Mouse (Mus musculus) ES-E14 (cell line): ENCODE data around the gene Zmynd12.

Experiments used
- CHD2 ChIP-seq: IDR thresholded peaks from 2 replicates; pipeline ENCODE4 v1.6.1; 2014; ENCODE audit warnings: mild to moderate bottlenecking, low read depth, low read length, inconsistent platforms
- HCFC1 ChIP-seq: IDR thresholded peaks from 2 replicates; pipeline ENCODE4 v1.6.1; 2012; ENCODE audit warnings: low read length, inconsistent platforms, borderline replicate concordance; ENCODE audit not compliant: insufficient read depth
- ZC3H11A ChIP-seq: IDR thresholded peaks from 2 replicates; pipeline ENCODE4 v1.6.1; 2012; ENCODE audit warnings: low read depth, mild to moderate bottlenecking, inconsistent platforms, low read length, borderline replicate concordance
- ZNF384 ChIP-seq: IDR thresholded peaks from 2 replicates; pipeline ENCODE4 v1.6.1; 2012; ENCODE audit warnings: low read depth, low read length, inconsistent platforms

GRCm38 (mm10) chr4:119511591-119511990 lies 89.0 kb downstream of the Zmynd12 start:
- TF ChIP-seq HCFC1: no peak
- no peak for TF ChIP-seq ZNF384
- TF ChIP-seq CHD2: no peak
- no peak for TF ChIP-seq ZC3H11A
